Mouse (Mus musculus) ES-E14 (cell line): ENCODE measurements at regions not wholly inside any gene's neighbourhood (a gene's known extent, or its start where the extent isn't known, plus 50 kb on each side); places are given as distances from the start of the nearest gene placed in this dataset.

Experiments used
- HCFC1 ChIP-seq: IDR thresholded peaks from 2 replicates; pipeline ENCODE4 v1.6.1; 2012; ENCODE audit warnings: low read length, inconsistent platforms, borderline replicate concordance; ENCODE audit not compliant: insufficient read depth
- MAFK ChIP-seq: IDR thresholded peaks from 2 replicates; pipeline ENCODE4 v1.6.1; 2014; ENCODE audit warnings: mild to moderate bottlenecking, low read depth, low read length, inconsistent platforms; ENCODE audit not compliant: insufficient read depth
- ZC3H11A ChIP-seq: IDR thresholded peaks from 2 replicates; pipeline ENCODE4 v1.6.1; 2012; ENCODE audit warnings: low read depth, mild to moderate bottlenecking, inconsistent platforms, low read length, borderline replicate concordance

DNA sequence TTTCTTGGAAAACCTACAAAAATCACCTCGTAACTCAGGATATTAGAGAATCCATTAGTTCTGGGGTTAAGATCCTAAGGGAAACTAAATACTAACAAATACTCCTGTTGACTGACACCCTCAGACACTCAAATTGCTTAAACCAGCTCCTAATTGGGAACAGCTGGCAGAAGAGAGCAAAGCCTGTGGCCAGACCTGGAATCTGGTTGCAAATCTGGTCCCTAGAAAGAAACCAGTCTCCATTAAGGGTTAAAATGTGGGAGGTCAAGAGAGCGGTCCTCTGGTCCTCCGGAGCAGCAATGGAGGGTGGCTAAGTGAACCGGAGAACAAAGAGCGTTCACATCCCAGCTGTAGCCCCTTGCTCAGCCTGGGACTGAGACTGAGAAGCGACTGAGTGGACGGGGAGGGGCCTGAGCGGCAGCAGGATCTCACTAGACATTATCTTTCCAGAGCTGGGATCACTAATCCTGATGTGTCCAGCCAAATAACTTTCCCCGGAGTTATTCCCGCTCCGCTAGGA lies 51.4 kb upstream of the Ptgfrn start:
- TF ChIP-seq MAFK (no peak), ZC3H11A (no peak), HCFC1 (no peak)
